Comparison of ENCODE assay signal across 18 mouse cellular contexts in genomic region chr7:112231731-112232130, GRCm38 (mm10). TPM values are rescaled to one million over a fixed set of nuclear protein-coding genes. Genes with fewer than 3 reads are reported as not detected.
DNase-seq lines count a peak whose midpoint lies in the region; ATAC-seq lines count a peak whose summit lies in the region.
"Had no signal": no experiment of that assay in that cellular context is flagged by ENCODE, and none has a peak within 500 bp of the region (broad histone marks: within the 10 kb centered on the region; RNA-seq: fewer than 3 reads in every experiment).

No protein-coding gene starts in this region.

- no peak overlapping the region for H3K27ac ChIP-seq in heart, embryonic 11.5 days (ENCODE audit: low read depth, low read length)
- H3K27ac ChIP-seq in heart, embryonic 13.5 days (replicated peaks): peak overlapping the region; percentile 73
- H3K27ac ChIP-seq: embryonic facial prominence, embryonic 12.5 days; forebrain, embryonic 10.5 days; lung, embryonic 15.5 days had no signal

- no peak overlapping the region for H3K4me3 ChIP-seq in heart, embryonic 11.5 days (ENCODE audit: low read depth, low read length)
- H3K4me3 ChIP-seq in heart, embryonic 13.5 days: no peak overlapping the region
- H3K4me3 ChIP-seq: embryonic facial prominence, embryonic 12.5 days; forebrain, embryonic 10.5 days; lung, embryonic 15.5 days; myocyte had no signal

- peaks cover 4% of the 10 kb centered on the region for H3K36me3 ChIP-seq in heart, embryonic 11.5 days (ENCODE audit: control insufficient read depth, insufficient read depth, low read length)
- peaks cover 86% of the 10 kb centered on the region for H3K36me3 ChIP-seq in heart, embryonic 13.5 days
- H3K36me3 ChIP-seq: embryonic facial prominence, embryonic 12.5 days; forebrain, embryonic 10.5 days; lung, embryonic 15.5 days had no signal

- H3K9me3 ChIP-seq in heart, embryonic 11.5 days (replicated peaks; ENCODE audit: control insufficient read depth, low read length): no peaks in the 10 kb centered on the region
- H3K9me3 ChIP-seq in heart, embryonic 13.5 days: no peaks in the 10 kb centered on the region
- H3K9me3 ChIP-seq: embryonic facial prominence, embryonic 12.5 days; forebrain, embryonic 10.5 days; lung, embryonic 15.5 days had no signal

- H3K27me3 ChIP-seq in heart, embryonic 11.5 days (ENCODE audit: control insufficient read depth, insufficient read depth, low read length): no peaks in the 10 kb centered on the region
- no peaks in the 10 kb centered on the region for H3K27me3 ChIP-seq in heart, embryonic 13.5 days (replicated peaks)
- H3K27me3 ChIP-seq: lung, embryonic 15.5 days had no signal

- H3K9ac ChIP-seq in heart, embryonic 11.5 days (ENCODE audit: low read depth, low read length): no peak overlapping the region
- H3K9ac ChIP-seq in heart, embryonic 13.5 days: peak overlapping the region; percentile 34
- H3K9ac ChIP-seq: embryonic facial prominence, embryonic 12.5 days; lung, embryonic 15.5 days had no signal

- no peak overlapping the region for H3K4me2 ChIP-seq in heart, embryonic 11.5 days
- H3K4me2 ChIP-seq in heart, embryonic 13.5 days: peak overlapping the region; percentile 0; the same call in 1 of the 2 replicates
- H3K4me2 ChIP-seq: embryonic facial prominence, embryonic 12.5 days; lung, embryonic 15.5 days; midbrain, embryonic 11.5 days had no signal

- no peak for ATAC-seq in heart, embryonic 11.5 days (replicated peaks; ENCODE audit: insufficient number of reproducible peaks, low FRiP score, low TSS enrichment)
- no peak for ATAC-seq in heart, embryonic 13.5 days (ENCODE audit: extremely low read depth, insufficient number of reproducible peaks, low FRiP score, low TSS enrichment)
- ATAC-seq: CD4-positive, CD25-positive, alpha-beta regulatory T cell, adult 4 months had no signal

- peak; percentile 98 for DNase-seq in heart, adult 11 months
- DNase-seq in heart, adult 18-20 months: peak; percentile 76 to 88
- peak; percentile 56 for DNase-seq in lung, postnatal 14 days
- no peak for DNase-seq in right cerebral cortex, postnatal 10 days (ENCODE audit: low spot score in 2 of 2)
- DNase-seq in embryo, embryonic 10 days (ENCODE audit: low spot score): no peak
- DNase-seq: adrenal gland, postnatal 36 days; kidney, adult 11 months; kidney, postnatal 4 days; liver; thymus, adult 2 months had no signal

- WGBS in heart, embryonic 11.5 days (ENCODE audit: insufficient replicate concordance): 74% methylated on average over 7 of the region's 7 CpGs
- WGBS in heart, embryonic 13.5 days: 59% methylated on average over 7 of the region's 7 CpGs

- peaks cover 67% of the 10 kb centered on the region for H3K4me1 ChIP-seq in heart, embryonic 11.5 days (ENCODE audit: control insufficient read depth, insufficient read depth, low read length)
- peaks cover 95% of the 10 kb centered on the region for H3K4me1 ChIP-seq in heart, embryonic 13.5 days

RNA-seq across cellular contexts. Expression of gene Mical2, which starts 6.1 kb away (rescaled TPM):
- polyA plus RNA-seq in heart, embryonic 11.5 days (2014; fragmentation: Nextera tagmentation; extraction: Ambion mirVana): 117 and 132 TPM in 2 replicates
- total RNA-seq in heart, adult 18-20 months (2021): 10 to 100 TPM; 80.4 to 85.1 TPM
- 105 and 109 TPM in 2 replicates for polyA plus RNA-seq in heart, embryonic 13.5 days (2015; fragmentation: Nextera tagmentation; extraction: Ambion mirVana)

Comparison
In these comparisons a context has a peak if more than half of its experiments do, and no peak if none do; other contexts are left out.
1. DNase-seq: peak in heart, adult 11 months (single experiment), heart, adult 18-20 months (2 of 2) and lung, postnatal 14 days (single experiment); none in right cerebral cortex, postnatal 10 days (0 of 2) and embryo, embryonic 10 days (single experiment).